Mouse (Mus musculus) cerebellum, postnatal 4 days (tissue): ENCODE measurements around the gene Tmtc4.

Experiments
- DNase-seq, 2 experiments: peaks; one replicate each; pipeline ENCODE4 v3.0.0; 2022; ENCODE audit warnings: low spot score in 2 of 2, mixed read lengths in 1 of 2

The Tmtc4 gene

DNA sequence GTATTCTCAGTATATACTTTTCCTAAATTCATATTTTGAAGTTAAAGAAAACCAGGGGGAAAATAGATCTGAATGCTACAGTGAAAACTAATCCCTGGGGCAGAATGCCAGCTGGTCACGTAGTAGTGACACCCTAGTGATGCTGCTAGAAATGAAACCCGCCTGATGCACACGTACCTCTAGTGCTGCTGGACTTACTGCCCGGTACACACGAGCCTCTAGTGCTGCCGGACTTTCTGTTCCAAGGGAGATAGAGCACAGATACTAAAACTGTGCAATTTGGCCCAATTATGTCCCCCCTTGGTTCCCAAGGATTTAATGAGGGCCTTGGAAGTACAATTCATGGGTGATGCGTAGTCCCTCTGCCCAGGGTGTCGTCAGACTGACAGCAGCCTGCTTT, 108.8 kb downstream of the Tmtc4 start:
- DNase-seq, result peak in 1 of 2 experiments; percentile 14

DNA sequence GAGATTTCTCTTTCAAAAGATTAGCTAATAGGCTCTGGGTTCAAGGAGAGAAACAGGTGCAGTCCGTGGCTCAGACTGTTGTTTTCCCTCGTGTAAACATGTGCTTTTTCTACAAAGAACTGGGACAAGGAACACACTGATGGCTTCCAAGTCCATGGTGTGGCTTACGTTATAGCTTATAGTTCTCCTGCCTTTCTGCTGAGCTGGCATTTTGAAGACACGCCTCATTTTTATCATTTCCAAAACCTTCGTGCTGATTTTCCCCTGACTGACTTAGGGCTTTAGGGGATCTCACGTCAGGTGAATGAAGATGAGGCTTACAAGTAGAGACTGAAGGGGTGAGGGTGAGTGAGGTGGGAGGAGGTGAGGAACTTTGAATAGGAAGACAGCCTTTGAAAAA, 111.2 kb downstream of the Tmtc4 start:
- no peak for DNase-seq

- DNase-seq, result no peak
These were observed 111.8 kb downstream of the Tmtc4 start for GRCm38 (mm10) chr14:122871841-122872580.

DNA sequence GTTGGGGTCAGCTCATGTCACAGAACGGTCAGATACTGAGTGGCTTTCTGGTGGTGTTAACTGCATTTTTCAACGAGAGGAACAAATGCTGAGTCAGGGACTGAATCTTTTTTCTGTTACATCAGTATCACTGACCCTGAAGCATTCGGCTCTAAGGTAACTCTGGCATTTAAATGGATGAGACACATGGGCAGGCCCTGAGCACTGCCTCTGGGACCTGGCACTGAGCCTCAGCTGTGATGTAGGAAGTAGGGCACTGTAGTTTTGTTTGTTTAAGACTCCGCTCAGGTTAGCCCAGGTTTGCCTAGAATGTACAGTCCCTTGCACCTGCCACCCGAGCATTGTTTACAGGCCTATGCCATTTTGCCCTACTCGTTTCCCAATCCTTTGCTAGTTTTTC, 114.0 kb downstream of the Tmtc4 start:
- no peak for DNase-seq
